Mouse (Mus musculus): ENCODE measurements around the gene Olfr465-ps1. TPM values are rescaled to one million over a fixed set of nuclear protein-coding genes. Genes with fewer than 3 reads are reported as not detected.

Olfr465-ps1 gene
- polyA plus RNA-seq, 1 experiment from 2014 or later = not detected

- H3K9ac ChIP-seq = no peak overlapping the region
- no peak overlapping the region for H3K4me3 ChIP-seq (ENCODE audit: low read depth, low read length)
- no peaks in the 10 kb centered on the region for H3K27me3 ChIP-seq (ENCODE audit: insufficient read depth, low read length)
- ATAC-seq (ENCODE audit: insufficient read depth) (no peak), DNase-seq (no peak)
- TF ChIP-seq CTCF (IDR thresholded peaks at IDR 0.05; ENCODE audit: low read depth) = no peak
- H3K36me3 ChIP-seq (ENCODE audit: insufficient read depth) = no peaks in the 10 kb centered on the region
- no peak overlapping the region for H3K4me2 ChIP-seq
- no peaks in the 10 kb centered on the region for H3K4me1 ChIP-seq (ENCODE audit: insufficient read depth)
- no peak overlapping the region for H3K27ac ChIP-seq (ENCODE audit: low read depth)
- no peaks in the 10 kb centered on the region for H3K9me3 ChIP-seq (ENCODE audit: low read depth, low read length)
- 53% methylated on average over 15 of the region's 15 CpGs for whole genome bisulfite sequencing
Observed at GRCm38 (mm10) chr13:65176472-65177091, 38.7 kb downstream of the Olfr465-ps1 start.

Other genes starting within 250 kb of the Olfr465-ps1 start
- 0.09 TPM in 1 of 2 replicates, not detected in the other for gene Cntnap3, start 234.1 kb upstream of the Olfr465-ps1 start, polyA plus RNA-seq (2014; fragmentation: Nextera tagmentation; extraction: Ambion mirVana)
- not detected in 2 replicates for gene Spata31, start 220.7 kb upstream of the Olfr465-ps1 start, polyA plus RNA-seq (2014; fragmentation: Nextera tagmentation; extraction: Ambion mirVana)
- gene Spata31d1c, start 105.0 kb upstream of the Olfr465-ps1 start, polyA plus RNA-seq (2014; fragmentation: Nextera tagmentation; extraction: Ambion mirVana) = not detected in 2 replicates
- gene Prss47, start 85.3 kb upstream of the Olfr465-ps1 start, polyA plus RNA-seq (2014; fragmentation: Nextera tagmentation; extraction: Ambion mirVana) = not detected in 2 replicates
- 56.8 and 58.3 TPM in 2 replicates for gene Mfsd14b, start 25.1 kb upstream of the Olfr465-ps1 start, polyA plus RNA-seq (2014; fragmentation: Nextera tagmentation; extraction: Ambion mirVana)
- not detected in 2 replicates for gene Olfr466, start 12.2 kb downstream of the Olfr465-ps1 start, polyA plus RNA-seq (2014; fragmentation: Nextera tagmentation; extraction: Ambion mirVana)
- gene Nlrp4f, start 67.9 kb downstream of the Olfr465-ps1 start, polyA plus RNA-seq (2014; fragmentation: Nextera tagmentation; extraction: Ambion mirVana) = not detected in 2 replicates
- gene Gm10775, start 121.5 kb downstream of the Olfr465-ps1 start, polyA plus RNA-seq (2014; fragmentation: Nextera tagmentation; extraction: Ambion mirVana) = not detected in 2 replicates
- gene Zfp369, start 140.7 kb downstream of the Olfr465-ps1 start, polyA plus RNA-seq (2014; fragmentation: Nextera tagmentation; extraction: Ambion mirVana) = 17.2 and 17.9 TPM in 2 replicates